Mouse (Mus musculus) cerebellum, adult 2 months (tissue): Measurements from ENCODE around the gene Slu7.

Source experiments
- CTCF ChIP-seq: fragments of 200-500 bp; IDR thresholded peaks from 2 replicates; pipeline ENCODE4 v1.5.1; 2011; ENCODE audit warnings: low read depth, mild to moderate bottlenecking, control low read depth, low read length, moderate library complexity, borderline replicate concordance; ENCODE audit not compliant: insufficient read depth
- POLR2A ChIP-seq: fragments of 200-500 bp; IDR thresholded peaks from 2 replicates; pipeline ENCODE4 v1.6.1; 2011; ENCODE audit warnings: low read length, control low read depth, borderline replicate concordance; ENCODE audit not compliant: insufficient read depth

DNA sequence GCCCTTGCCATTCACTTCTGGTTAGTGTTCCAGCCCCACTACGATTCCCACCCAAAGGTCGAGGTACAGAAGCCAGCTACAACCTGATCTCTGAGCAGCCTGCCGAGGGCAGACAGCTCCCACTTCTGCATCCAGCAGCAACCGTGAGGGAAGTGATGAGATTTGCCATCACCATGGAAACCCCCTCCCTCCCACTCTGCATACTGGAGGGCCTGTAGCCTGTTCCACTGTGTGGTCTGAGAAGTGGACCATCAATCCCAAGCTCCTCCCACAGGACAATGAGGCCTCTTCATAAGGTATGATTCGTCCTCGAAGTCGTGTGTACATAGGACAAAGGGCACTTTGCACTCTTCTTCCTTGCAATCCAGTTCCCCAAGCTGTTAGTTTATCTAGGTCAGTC lies 16.3 kb upstream of the Slu7 start:
- TF ChIP-seq POLR2A, result no peak
- no peak for TF ChIP-seq CTCF
